Mouse (Mus musculus): ENCODE measurements around the gene Atp5j2.
"Not testable (repeated sequence)": the region's sequence is repeated elsewhere in the genome, so short reads cannot be mapped to it uniquely, and the experiment has no call there.

- TF ChIP-seq POLR2A, CTCF (IDR thresholded peaks at IDR 0.05; ENCODE audit: insufficient read depth, low read depth, low read length): not testable (repeated sequence)
These were observed 37.4 kb upstream of the Atp5j2 start for GRCm38 (mm10) chr5:145229283-145229682.

Data from olfactory bulb, adult 2 months (tissue).